Mouse (Mus musculus): ENCODE results near the gene Gli2.

DNA sequence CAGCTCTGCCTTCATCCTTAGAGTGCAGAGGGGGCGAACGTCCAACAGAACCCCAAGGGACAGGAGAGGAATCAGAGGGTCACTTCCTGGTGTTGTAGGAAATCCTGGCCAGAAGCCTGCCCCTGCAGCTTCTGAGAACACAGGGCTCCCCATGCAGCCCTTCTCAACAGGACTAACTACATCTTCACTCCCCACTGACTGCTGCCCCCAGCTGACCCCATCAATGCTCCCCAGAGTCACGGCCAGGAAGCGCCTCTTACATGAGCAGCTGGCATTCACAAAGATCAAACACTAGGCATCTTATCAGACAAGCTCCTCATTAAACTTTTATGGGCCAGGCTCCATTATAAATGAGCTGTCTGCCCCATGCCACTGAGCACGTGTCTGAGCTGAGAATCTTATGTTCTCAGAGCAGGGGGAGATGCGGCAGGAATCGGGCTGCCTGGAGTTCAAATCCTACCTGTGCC is 172.6 kb downstream of the Gli2 start:
- TF ChIP-seq CTCF (IDR thresholded peaks at IDR 0.05; ENCODE audit: insufficient read depth, low read depth, low read length) (no peak), POLR2A (IDR thresholded peaks at IDR 0.05; ENCODE audit: insufficient read depth, low read depth, low read length) (no peak)

Measured in olfactory bulb, adult 2 months (tissue).